Mouse (Mus musculus) heart, postnatal 10 days (tissue): ENCODE data around the gene Tfeb. TPM values are rescaled to one million over a fixed set of nuclear protein-coding genes. Genes with fewer than 3 reads are reported as not detected.

Experiments
- DNase-seq, 2 experiments: peaks; one replicate each; pipeline ENCODE4 v3.0.0; 2021
- intact Hi-C: fragments of 180-260 bp; cut with DNase I; formaldehyde crosslinking; loops from one replicate; pipeline ENCODE4 v1.15.1; 2025
- total RNA-seq, 2 experiments: library from RNA; stranded (reverse); gene quantifications; 2 replicates each; pipeline ENCODE4 v1.2.3; 2021

Tfeb gene
- total RNA-seq, 2 experiments from 2014 or later, result 48.1 to 51.1 TPM

DNA sequence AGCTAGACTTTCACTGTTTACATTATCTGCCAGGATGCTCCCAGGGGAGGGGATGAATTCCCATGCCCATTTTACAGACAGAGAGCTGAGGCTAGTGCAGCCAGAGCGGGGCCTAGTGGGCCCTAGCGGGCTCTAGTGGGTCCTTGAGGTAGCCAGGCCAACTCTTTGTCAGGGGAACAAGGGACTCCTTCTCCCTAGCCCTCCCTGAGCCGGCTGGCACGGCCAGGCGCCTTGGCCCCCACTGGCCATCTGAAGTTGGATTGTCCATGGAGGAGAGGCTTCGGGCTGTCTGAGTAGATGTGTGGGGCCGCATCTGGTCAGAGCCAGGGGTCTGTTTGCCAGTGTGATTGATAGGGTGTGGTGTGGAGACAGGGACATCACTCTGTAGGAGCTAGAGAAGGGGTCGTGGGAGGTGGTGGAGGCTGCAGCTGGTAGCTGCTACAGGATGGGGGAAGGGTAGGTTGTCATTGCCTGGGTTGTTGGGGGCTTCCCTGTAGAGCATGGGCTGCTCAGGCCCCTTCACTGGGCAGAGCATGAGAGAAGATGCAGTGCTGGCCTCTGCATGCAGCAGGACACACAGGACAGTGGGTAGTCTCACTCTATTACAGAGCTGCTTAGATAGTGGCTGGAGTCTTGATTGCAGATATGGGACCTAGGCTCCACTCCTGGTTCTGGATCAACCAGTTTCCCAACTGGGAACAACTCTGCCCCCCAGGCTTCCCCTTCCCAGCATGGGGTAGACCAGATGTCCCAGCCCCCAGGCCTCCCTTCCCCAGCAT, 46.8 kb downstream of the Tfeb start:
- no peak for DNase-seq

DNA sequence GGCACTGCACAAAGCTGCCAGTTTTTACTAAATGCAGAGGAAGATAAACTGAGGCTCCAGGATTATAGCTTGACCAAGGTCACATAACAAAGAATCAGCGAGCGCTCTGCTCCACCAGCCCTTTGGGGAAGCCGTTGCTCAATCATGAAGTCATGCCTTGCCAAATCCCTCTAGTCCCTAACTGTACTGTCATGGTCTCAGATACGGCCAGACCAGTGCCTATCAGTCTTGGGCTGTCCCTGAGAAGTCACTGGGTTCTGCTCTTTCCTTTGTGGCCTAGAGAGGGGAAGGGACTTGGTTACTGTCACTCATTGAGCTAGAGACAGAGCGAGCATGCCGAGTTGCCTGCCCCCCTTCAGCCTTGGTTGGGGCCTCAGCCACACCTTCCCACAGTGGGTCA, 47.6 kb downstream of the Tfeb start:
- DNase-seq, result no peak

More for the DNA sequence above, 46.8 kb downstream of the Tfeb start:
- intact Hi-C loops, result no loop called here

DNA sequence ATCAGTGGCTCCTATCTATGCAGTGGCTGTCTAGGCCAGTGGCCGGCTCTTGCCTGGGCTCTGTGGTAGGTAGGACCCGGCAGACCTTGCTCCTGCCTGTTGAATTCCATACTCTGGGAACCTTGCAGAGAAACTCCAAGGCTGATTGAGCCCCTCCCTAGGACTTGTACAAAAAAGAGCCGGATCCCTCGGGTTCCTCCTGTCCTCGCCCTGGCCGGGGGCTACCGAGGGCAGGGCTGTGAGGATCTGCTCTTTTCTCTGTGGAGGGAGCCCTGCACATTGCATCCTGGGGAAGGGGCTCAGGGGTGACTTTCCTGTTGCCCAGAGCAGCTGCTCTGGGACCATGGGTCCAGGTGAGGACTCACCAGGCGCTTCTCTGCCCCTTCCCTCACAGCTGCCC, 50.8 kb downstream of the Tfeb start:
- intact Hi-C loops, result no loop called here
- no peak for DNase-seq

More for the DNA sequence above, 47.6 kb downstream of the Tfeb start:
- intact Hi-C loops, result no loop called here

DNA sequence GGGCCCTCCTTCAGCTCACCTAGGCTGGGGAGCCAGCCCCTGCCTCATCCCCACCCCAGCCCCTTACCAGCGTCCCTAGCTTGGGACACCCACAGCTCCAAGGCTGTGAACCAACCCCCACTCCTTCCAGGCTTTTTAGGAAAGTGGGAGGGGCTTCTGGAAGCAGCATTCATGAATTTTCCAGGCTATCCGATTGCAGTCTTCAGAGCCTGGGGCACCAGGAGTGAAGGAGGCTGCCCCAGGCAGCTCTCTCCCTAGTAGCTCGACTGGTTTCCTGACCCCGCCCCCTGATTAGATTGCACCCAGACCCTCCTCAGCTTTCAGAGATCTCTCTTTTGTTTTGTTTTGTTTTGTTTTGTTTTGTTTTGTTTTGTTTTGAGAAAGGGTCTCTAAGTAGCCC, 51.5 kb downstream of the Tfeb start:
- intact Hi-C loops, result no loop called here
- no peak for DNase-seq

DNA sequence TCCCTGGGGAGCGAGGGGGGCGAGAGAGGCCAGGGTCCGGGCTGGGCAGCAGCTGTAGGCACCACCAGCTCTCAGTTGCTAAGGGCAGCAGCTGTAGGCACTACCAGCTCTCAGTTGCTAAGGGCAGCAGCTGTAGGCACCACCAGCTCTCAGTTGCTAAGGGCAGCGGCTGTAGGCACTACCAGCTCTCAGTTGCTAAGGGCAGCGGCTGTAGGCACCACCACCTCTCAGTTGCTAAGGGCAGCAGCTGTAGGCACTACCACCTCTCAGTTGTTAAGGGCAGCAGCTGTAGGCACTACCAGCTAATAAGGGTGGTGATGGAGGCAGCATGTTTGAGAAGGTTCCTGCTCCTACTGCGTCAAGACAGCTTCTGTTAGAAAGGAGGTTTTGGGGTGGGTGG, 52.2 kb downstream of the Tfeb start:
- DNase-seq, result no peak

DNA sequence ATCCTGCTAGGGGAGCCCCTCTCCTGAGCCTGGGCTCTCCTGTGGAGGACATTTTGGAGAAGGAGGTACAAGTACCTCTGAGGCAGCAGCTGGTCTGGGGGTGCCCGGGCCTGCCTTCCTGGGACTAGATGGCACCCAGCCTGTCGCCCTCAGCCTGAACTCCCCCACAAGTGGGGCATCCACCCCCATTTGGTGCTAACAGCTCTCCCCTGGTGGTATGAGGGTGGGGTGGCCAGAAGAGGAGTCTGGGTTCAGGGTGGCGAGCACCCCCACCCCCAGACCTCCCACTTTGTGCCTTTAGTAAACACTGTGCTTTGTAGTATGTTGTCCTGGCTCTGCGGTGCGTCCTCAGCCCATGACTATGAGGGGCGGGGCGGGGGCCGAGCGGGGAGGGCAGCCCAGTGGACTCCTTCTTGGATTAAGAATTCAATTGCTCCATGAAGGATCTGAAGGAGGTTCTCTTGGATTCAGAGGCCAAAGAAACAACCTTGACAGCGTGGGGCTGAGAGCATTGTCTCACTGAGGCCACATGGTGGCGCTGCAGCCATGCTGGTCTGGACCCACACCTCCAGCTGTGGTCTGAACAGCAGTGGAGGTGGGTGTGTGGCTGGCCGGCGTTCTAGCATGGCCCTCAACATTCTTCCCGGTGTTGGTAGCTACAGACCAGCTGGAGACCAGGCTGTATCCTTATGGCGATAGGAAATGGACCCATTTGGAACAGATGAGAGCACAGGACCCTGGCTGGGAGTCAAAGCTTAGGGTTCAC, 55.5 kb downstream of the Tfeb start:
- intact Hi-C loops, result loop anchor here (5.0 kb wide), 2 partner anchors 130 to 255 kb away; partner anchors contain the start of gene Foxp4
- DNase-seq, result peak; percentile 76 to 84

More for the DNA sequence above, 52.2 kb downstream of the Tfeb start:
- intact Hi-C loops, result no loop called here

DNA sequence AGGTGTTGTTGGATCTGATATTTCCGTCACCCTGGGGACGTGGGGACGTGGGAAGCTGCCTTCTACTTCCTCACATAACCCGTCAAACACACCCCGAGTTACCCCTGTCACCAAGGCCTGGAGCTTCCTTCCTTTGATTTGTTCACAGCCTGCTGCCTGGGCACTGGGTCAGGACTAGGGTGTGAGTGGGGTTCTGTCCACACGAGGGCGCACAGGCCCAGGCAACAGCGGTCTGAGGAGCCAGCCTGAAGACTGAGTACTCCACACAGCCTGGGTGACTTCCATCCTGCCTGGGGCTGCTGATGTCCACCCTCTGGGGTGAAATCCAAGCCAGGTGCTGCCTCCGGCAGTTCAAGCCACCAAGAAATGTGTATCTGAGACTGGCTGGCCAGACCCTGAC, 56.5 kb downstream of the Tfeb start:
- intact Hi-C loops, result loop anchor here (1.0 to 5.0 kb wide), 4 partner anchors 71 to 308 kb away; partner anchors contain the start of gene Foxp4
- peak; percentile 93 for DNase-seq

DNA sequence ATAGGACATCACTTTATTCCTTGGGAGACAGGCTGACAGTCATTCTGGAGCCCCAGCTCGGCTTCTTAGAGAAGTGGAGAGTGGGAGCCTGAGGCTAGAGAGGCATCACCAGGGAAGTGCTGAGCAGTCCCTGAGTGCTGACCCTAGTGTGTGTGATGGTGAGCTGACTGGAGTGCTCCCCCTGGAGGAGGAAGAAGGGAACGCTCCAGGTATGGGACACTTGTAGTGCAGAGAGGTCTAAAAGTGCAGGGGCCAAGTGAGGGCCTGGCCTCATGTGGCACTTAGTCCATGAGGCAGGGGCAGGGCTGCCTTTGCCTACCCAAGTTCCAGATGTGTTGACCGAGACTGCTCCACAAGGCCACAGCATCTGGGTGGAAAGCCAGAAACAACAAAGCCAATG, 58.6 kb downstream of the Tfeb start:
- peak; percentile 62 to 76 for DNase-seq
- intact Hi-C loops, result no loop called here

DNA sequence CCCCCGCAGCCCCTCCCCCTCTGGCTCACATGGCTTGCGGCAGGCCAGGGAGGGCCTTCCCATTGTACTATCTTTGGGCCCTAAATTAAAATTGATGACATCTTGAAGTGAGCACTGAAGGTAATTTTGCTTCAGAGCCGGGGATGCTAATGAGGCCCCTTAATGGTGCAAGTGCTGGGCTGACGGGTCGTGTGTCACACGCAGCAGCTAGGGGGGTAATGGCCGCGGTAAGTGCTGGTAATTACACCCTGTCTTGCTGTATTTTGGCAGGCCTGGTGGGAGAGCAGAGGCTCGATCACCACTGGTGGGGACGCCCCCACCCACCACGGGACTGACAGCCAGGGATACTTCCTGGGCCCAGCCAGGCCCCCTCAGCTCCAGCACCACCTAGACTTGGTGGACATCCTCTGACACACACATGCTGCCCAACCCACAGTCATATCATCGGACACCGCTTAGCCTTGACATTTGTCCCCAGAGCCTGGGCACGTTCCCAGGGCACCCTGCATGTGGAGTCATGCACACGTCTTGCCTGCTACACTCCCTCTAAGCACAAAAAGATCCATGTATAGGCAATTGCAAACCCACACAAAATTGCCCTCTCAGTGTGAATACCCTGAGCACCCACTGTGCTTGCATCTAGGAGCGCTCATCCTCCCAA, 59.5 kb downstream of the Tfeb start:
- intact Hi-C loops, result no loop called here
- peak in 1 of 2 experiments; percentile 36 for DNase-seq

DNA sequence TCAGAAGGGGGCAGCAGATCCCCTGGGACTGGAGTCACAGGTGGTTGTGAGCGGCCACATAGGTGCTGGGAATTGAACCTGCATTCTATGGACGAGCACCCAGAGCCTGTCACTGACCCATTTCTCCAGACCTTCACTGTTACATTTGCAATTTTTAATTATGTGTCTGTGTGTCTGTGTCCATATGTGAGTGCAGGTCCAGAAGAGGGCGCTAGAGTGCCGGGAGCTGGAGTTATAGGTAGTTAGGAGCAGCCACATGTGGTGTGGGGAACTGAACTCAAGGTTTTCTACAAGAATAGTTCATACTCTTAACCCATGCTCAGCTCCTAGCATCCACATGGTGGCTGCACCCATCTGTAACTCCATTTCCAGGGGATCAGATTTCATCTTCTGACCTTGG, 60.1 kb downstream of the Tfeb start:
- intact Hi-C loops, result no loop called here
- DNase-seq, result no peak

DNA sequence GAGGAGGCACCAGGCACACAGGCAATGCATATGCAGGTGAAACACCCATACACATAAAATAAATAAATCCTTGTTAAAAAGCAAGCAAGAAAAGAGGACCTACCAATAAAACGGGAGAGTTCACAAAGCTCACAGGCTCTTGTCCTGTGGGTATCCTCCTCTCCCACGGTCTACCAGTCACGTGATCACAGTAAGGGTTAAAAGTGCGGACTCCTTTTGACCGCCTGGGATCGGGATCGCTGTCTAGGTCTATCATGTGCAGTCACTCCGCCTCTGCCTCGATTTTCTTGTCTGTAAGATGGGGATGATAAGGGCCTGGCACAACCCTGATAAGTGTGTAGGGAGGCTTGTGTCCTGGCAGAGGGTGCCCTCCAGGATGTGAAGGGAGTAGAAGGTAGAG, 60.6 kb downstream of the Tfeb start:
- intact Hi-C loops, result no loop called here
- no peak for DNase-seq

DNA sequence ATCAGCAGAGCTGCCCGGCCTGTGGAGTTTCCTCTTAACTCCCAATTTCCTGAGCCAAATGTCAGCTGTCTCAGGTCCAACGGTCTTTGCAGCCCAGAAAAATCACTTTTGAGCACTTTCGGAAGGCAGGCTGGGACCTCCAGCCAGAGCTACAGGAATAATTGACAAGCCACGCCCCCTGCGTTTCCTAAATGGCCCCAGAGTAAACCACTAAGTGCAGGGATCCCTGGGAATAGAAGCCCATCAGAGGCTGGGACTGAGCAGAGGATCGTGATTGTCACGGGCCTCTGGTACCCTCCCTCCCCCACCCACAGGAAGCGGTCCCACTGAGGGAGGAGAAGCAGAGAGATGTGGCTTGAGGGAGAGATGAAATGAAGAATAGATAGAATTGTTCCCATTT, 66.0 kb downstream of the Tfeb start:
- DNase-seq, result peak; percentile 57 to 58
- intact Hi-C loops, result no loop called here

DNA sequence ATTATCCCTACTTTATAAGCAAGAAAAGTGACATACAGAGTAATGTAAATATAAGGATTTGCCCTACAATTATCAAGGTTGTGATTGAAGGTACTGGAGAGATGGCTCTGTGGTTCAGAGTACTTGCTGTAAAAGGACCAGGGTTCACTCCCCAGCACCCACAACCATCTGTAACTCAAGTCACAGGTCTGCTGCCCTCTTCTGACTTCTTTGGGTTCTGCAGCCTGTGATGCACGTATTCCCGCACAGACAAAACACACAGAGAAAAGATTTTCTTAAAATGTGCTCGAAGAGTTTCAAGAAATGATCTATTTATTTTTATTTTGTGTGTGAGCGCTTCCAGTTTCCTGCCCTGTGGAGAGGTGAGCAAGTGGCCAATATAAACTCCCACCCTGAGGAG, 66.8 kb downstream of the Tfeb start:
- DNase-seq, result no peak
- intact Hi-C loops, result no loop called here

DNA sequence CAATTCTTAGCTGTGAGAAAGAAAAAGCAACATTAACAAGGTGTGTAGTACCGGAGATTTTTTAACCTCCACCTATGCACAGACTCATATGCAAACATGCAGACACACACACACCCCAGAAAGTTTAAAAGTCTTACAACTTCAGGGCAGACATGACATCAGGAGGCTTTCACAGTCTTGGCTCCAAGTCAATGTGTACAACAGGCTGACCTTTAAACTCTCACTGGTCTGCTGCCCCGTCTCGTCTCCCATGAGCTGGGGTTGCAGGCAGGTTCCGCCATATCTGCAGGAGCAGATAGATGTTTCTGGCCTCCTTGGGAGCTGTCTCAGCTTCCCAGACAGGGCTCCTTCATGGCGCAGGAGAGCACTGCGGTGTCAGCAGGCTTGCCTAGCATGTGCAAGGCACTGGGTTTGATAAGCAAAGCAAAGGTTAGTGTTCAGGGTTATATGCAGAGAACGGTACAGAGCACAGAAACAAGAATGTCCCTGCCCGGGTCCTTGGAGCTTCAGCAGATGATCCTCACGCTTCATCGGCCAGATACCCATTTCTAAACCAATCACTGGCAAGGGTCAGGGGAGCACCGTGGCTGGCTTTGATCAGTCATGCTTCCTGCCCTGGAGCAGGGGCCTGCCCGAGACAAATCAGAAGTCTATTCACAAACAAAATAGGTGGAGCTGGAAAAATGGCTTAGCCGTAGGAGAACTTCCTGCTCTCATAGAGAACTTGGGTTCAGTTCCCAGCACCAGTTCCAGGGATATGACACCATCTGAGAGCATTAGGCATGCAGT, 68.4 kb downstream of the Tfeb start:
- no peak for DNase-seq
- intact Hi-C loops, result no loop called here

DNA sequence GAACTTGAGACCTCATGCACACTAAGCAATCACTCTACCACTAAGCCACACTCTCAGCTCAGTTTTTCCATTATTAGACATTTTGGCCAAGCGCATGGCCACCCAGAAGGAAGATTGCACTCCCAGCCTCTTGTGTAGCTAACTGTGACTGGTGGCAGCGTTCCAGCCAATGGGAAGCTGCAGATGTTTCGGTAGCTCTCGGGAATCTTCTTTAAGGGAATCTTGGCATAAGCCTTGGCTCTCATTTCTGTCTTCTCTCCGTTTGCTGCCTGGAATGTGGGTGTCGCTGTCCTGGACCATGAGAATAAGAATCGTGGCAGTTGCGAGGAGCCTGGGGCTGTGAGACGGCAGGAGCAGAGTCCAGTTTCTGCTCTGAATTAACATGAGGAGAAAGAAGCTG, 69.4 kb downstream of the Tfeb start:
- DNase-seq, result peak; percentile 72 to 76
- intact Hi-C loops, result no loop called here

DNA sequence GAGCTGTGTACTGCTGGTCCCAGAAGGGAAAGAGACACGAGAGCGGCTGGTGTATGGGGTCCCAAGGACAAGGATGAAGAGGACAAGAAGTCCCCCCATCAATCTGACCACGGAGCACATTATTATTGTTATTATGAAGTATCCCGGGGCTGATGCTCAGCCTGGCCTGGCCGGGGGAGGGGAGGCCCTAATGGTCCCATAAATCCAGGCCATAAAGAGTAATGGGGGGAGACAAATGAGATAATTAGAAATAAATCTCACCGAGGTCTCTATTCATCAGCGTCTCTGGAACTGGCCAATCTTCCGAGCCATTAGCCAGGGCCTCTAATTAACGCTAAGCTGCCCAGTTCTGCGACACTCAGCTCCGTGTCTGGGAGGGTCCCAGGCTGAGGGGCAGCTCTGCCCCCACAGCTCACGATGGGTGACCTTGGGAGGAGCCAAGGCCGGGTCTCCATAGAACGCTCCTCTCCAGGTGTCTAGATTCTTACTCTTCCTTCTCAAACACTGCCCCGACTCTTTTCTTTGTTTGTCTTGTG, 74.5 kb downstream of the Tfeb start:
- no peak for DNase-seq
- intact Hi-C loops, result no loop called here

DNA sequence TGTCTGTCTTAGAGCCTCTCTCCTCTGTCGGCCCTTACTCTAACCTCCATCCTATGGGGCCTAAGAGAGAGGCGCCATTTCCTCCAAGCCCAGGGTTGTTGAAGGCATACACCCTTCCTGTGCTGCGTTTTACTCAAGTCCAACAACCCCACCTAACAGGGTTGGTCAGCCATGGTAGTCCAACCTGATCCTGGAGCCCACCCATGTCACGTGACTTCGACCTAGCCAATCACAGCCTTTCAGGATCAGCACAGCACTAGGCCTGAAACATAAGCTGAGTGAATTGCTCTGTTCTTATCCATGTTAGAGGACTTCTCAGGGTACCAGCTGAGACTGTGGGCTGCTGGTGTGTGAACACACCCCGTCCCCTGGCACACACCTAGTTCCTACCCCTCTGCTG, 75.4 kb downstream of the Tfeb start:
- intact Hi-C loops, result no loop called here
- no peak for DNase-seq

DNA sequence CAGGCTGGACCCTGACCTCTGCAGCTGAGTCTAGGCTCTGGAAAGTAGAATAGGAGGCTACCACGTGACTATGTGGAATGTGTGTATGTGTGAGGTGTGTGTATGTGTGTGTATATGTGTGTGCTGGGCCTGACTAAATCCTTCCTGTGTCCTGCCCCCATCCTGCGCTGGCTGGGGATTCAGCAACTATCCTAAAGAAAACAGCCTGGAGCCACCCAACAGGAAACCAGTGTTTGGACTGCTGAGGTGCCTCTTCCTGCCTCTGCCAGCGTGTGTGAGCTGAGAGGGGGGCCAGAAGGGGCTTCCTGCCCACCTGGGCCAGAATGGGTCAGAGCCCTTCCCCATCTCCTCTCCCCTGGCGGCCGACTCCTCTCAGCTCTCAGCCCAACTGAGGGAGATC, 76.8 kb downstream of the Tfeb start:
- peak in 1 of 2 experiments; percentile 29 for DNase-seq
- intact Hi-C loops, result no loop called here

DNA sequence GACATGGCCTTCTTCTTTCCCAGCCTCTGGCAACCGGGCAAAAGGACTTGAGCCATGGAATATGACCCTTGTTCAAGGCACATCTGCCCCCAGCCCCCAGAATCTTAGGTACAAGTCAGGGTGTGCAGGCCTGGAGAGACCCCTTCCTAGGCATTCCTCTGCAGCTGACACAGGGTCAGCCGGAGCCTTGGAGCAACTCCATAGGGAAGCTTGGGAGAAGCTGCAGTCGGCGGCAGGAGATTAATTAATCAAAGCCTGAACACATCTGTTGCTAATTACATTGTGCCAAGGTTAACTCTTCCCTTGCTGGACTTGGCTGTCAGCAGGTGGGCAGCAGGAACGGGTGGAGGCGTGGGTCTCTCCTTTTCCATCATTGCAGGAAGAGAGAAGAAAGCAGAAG, 77.7 kb downstream of the Tfeb start:
- intact Hi-C loops, result no loop called here
- no peak for DNase-seq

DNA sequence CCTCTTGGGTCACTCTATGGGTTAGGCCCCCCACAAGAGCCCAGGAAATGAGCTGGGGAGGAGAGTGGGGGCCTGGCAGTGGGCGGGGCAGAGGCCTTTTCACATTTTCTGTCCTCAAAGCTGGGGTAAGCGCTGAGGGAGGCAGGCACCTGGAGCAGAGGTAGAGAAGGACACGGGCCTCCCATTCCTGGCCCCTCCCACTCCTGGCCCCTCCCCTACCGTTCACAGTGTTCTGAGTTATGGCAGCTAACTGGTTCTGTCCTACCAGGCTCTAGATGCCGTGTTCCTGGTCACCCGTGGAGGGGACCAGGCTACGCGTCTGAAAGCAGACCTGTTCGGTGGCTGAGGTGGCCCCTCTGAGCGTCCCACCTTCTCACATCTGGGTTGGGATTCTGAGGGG, 78.6 kb downstream of the Tfeb start:
- no peak for DNase-seq
- intact Hi-C loops, result no loop called here
